Mouse (Mus musculus): ENCODE results near the gene Fam126a. TPM values are rescaled to one million over a fixed set of nuclear protein-coding genes. Genes with fewer than 3 reads are reported as not detected.

The Fam126a gene
- total and polyA plus RNA-seq, 3 experiments = 30.0 to 51.1 (median 34.7) TPM

DNA sequence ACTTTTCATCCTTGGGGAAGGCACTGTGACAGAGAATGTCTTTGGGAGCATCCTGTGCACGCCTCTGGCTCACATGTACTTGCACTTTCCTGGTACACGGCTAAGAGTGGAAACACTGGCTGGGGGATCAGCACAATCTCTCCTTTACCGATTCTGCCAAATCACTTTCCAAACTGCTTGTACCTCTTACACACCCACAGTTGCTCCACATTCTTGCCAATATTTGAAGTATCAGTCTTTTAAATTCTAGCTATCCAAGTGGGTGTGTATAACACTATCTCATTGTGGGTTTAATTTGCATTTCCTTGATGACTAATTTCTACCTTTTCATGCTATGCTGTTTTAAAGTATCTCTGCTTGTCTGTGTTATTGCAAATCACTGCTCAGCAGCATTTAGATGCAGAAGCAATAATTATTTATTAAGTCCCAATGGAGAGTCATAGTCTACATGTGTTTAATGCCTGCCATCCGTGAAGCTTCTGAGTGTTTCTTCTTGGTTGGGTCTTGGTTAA, 10.9 kb upstream of the Fam126a start:
- TF ChIP-seq GATA1 (IDR thresholded peaks at IDR 0.05; ENCODE audit: low read depth, low read length) (0 out of 2 replicates have a peak, but pooled peaks have one; percentile 22), KAT2A (conservative IDR thresholded peaks at IDR 0.05; ENCODE audit: low read depth, low read length) (no peak), MXI1 (IDR thresholded peaks at IDR 0.05; ENCODE audit: low read depth, low read length) (no peak), ETS1 (IDR thresholded peaks at IDR 0.05; ENCODE audit: low read depth, low read length) (peak; percentile 36; the same call in 1 of the 2 replicates), RCOR1 (IDR thresholded peaks at IDR 0.05; ENCODE audit: low read depth, low read length) (peak; percentile 56; the same call in 1 of the 2 replicates), TAL1 (IDR thresholded peaks at IDR 0.05; ENCODE audit: low read length) (no peak), CTCF (IDR thresholded peaks at IDR 0.05 in 2 of 3, conservative IDR thresholded peaks at IDR 0.05 in 1 of 3; ENCODE audit: control insufficient read depth in 1 of 3, insufficient read depth in 1 of 3, low read depth in 2 of 3, low read length in 3 of 3, poor library complexity in 1 of 3, severe bottlenecking in 1 of 3) (no peak), EP300 (IDR thresholded peaks at IDR 0.05; ENCODE audit: low read depth in 1 of 2, low read length in 2 of 2) (peak in 1 of 2 experiments; percentile 10; a peak in 1 of 4 replicates)
- H3K27me3 ChIP-seq (ENCODE audit: control insufficient read depth in 1 of 2, insufficient read depth in 2 of 2, low read length in 2 of 2) = peaks cover 2 to 5% of the 10 kb centered on the region in 2 experiments; a peak in 3 of 4 replicates
- H3K4me1 ChIP-seq (ENCODE audit: control insufficient read depth in 1 of 2, insufficient read depth in 2 of 2, low read length in 2 of 2) = peaks cover 6 to 9% of the 10 kb centered on the region in 2 experiments
- no peak for DNase-seq (ENCODE audit: low read depth, low spot score)
- H3K36me3 ChIP-seq (ENCODE audit: control insufficient read depth in 1 of 2, insufficient read depth in 2 of 2, low read length in 2 of 2) = peaks cover 0 to 11% of the 10 kb centered on the region in 2 experiments; a peak in 2 of 4 replicates
- H3K79me2 ChIP-seq (ENCODE audit: control insufficient read depth, insufficient read depth, low read length, poor library complexity) = no peaks in the 10 kb centered on the region
- no peak overlapping the region for H3K27ac ChIP-seq (ENCODE audit: control insufficient read depth, low read depth, low read length)
- H3K9me3 ChIP-seq (replicated peaks; ENCODE audit: insufficient read depth, low read length) = no peaks in the 10 kb centered on the region
- no peak overlapping the region for H3K9ac ChIP-seq (ENCODE audit: control insufficient read depth, low read depth, low read length, poor library complexity, severe bottlenecking)
- no peak overlapping the region for H3K4me3 ChIP-seq (ENCODE audit: control insufficient read depth in 1 of 2, insufficient read depth in 1 of 2, low read depth in 2 of 2, low read length in 2 of 2)

DNA sequence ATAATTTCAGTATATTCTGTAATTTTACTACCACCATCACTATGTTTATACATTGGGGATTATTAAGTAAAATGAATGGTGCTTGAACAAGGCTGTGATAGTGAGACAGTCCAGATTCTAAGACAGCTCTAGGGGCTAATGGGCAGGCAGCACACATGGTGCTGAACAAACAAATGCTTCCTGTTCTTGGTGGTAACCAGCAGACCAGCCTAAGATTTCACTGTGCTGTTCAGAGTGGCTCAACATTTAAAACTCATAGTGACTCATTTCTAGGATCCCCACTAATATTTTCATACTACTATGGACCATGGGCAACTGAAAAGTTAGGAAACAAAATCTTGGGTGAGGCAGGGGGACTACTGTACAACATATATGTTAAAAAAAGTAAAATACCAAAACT, 10.1 kb upstream of the Fam126a start:
- Histone ChIP-seq H3K36me3 (ENCODE audit: control insufficient read depth in 1 of 2, insufficient read depth in 2 of 2, low read length in 2 of 2) (peaks cover 0 to 11% of the 10 kb centered on the region in 2 experiments; a peak in 2 of 4 replicates), H3K4me1 (ENCODE audit: control insufficient read depth in 1 of 2, insufficient read depth in 2 of 2, low read length in 2 of 2) (peaks cover 6 to 9% of the 10 kb centered on the region in 2 experiments)
- TF ChIP-seq TAL1 (IDR thresholded peaks at IDR 0.05; ENCODE audit: low read length) = 0 out of 2 replicates have a peak, but pooled peaks have one; percentile 15
- TF ChIP-seq POLR2A (IDR thresholded peaks at IDR 0.05; ENCODE audit: control insufficient read depth in 1 of 2, insufficient read depth in 1 of 2, low read depth in 1 of 2, low read length in 2 of 2, poor library complexity in 1 of 2) = no peak
- no peak for TF ChIP-seq MYB (IDR thresholded peaks at IDR 0.05; ENCODE audit: low read depth, low read length)
- no peak for TF ChIP-seq ZNF384 (IDR thresholded peaks at IDR 0.05; ENCODE audit: low read depth, low read length)
- TF ChIP-seq MYC (IDR thresholded peaks at IDR 0.05; ENCODE audit: low read depth, low read length) = no peak
- no peak for TF ChIP-seq ETS1 (IDR thresholded peaks at IDR 0.05; ENCODE audit: low read depth, low read length)
- no peak for TF ChIP-seq ZC3H11A (IDR thresholded peaks at IDR 0.05; ENCODE audit: low read depth, low read length)

DNA sequence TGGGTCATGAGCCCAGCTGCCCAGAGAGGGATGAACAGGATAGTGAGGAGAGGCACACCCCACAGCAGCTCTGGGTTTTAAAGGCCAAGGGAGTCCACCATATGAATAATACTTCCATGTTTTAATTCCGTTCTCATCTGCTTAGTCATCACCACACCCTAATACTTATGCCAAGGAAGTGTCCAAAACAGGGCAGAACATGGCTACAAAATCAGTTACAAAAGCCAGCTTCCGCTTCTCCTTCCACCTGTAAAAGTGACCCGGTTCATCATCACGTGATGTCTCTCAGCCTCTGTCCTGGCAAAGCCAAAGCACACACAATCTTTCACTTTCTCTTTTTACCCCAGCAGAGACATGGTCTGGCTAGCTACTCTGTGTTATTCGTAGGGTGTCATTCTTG, 8.9 kb upstream of the Fam126a start:
- H3K36me3 ChIP-seq (ENCODE audit: control insufficient read depth in 1 of 2, insufficient read depth in 2 of 2, low read length in 2 of 2) = peaks cover 0 to 17% of the 10 kb centered on the region in 2 experiments; a peak in 2 of 4 replicates
- H3K27me3 ChIP-seq (ENCODE audit: control insufficient read depth in 1 of 2, insufficient read depth in 2 of 2, low read length in 2 of 2) = peaks cover 0 to 2% of the 10 kb centered on the region in 2 experiments; a peak in 2 of 4 replicates
- peak; percentile 85 for DNase-seq (ENCODE audit: low read depth, low spot score)
- no peaks in the 10 kb centered on the region for H3K9me3 ChIP-seq (replicated peaks; ENCODE audit: insufficient read depth, low read length)
- peaks cover 6 to 16% of the 10 kb centered on the region in 2 experiments for H3K4me1 ChIP-seq (ENCODE audit: control insufficient read depth in 1 of 2, insufficient read depth in 2 of 2, low read length in 2 of 2)
- peak overlapping the region; percentile 84 for H3K27ac ChIP-seq (ENCODE audit: control insufficient read depth, low read depth, low read length)
- peak overlapping the region; percentile 61 for H3K9ac ChIP-seq (ENCODE audit: control insufficient read depth, low read depth, low read length, poor library complexity, severe bottlenecking)
- no peaks in the 10 kb centered on the region for H3K79me2 ChIP-seq (ENCODE audit: control insufficient read depth, insufficient read depth, low read length, poor library complexity)
- H3K4me3 ChIP-seq (ENCODE audit: control insufficient read depth in 1 of 2, insufficient read depth in 1 of 2, low read depth in 2 of 2, low read length in 2 of 2) = peak overlapping the region; percentile 55 to 77
- TF ChIP-seq TCF12 (IDR thresholded peaks at IDR 0.05; ENCODE audit: low read depth, low read length) (peak; percentile 39; the same call in 1 of the 2 replicates), HCFC1 (IDR thresholded peaks at IDR 0.05; ENCODE audit: low read depth, low read length) (peak; percentile 49; the same call in 1 of the 2 replicates), NELFE (IDR thresholded peaks at IDR 0.05; ENCODE audit: low read depth, low read length) (peak; percentile 11; the same call in 1 of the 2 replicates), USF2 (IDR thresholded peaks at IDR 0.05; ENCODE audit: borderline replicate concordance in 1 of 2, insufficient read depth in 1 of 2, low read depth in 1 of 2, low read length in 2 of 2) (peak; percentile 59 to 83), MXI1 (IDR thresholded peaks at IDR 0.05; ENCODE audit: low read depth, low read length) (no peak), CHD1 (IDR thresholded peaks at IDR 0.05; ENCODE audit: low read depth, low read length) (no peak), ETS1 (IDR thresholded peaks at IDR 0.05; ENCODE audit: low read depth, low read length) (peak; percentile 95), BHLHE40 (IDR thresholded peaks at IDR 0.05; ENCODE audit: borderline replicate concordance, low read depth, low read length) (peak; percentile 85), GABPA (IDR thresholded peaks at IDR 0.05; ENCODE audit: low read depth, low read length) (no peak), TBP (IDR thresholded peaks at IDR 0.05; ENCODE audit: low read depth, low read length) (peak; percentile 64; the same call in 1 of the 2 replicates), CHD2 (IDR thresholded peaks at IDR 0.05; ENCODE audit: low read length) (no peak), GATA1 (IDR thresholded peaks at IDR 0.05; ENCODE audit: low read depth, low read length) (no peak), UBTF (IDR thresholded peaks at IDR 0.05; ENCODE audit: borderline replicate concordance, insufficient read depth, low read depth, low read length) (no peak), MYB (IDR thresholded peaks at IDR 0.05; ENCODE audit: low read depth, low read length) (no peak; the same call in 1 of the 2 replicates)

More for the DNA sequence above, 10.1 kb upstream of the Fam126a start:
- H3K9me3 ChIP-seq (replicated peaks; ENCODE audit: insufficient read depth, low read length) = no peaks in the 10 kb centered on the region
- no peak overlapping the region for H3K9ac ChIP-seq (ENCODE audit: control insufficient read depth, low read depth, low read length, poor library complexity, severe bottlenecking)
- DNase-seq (ENCODE audit: low read depth, low spot score) = peak; percentile 46
- peaks cover 2 to 4% of the 10 kb centered on the region in 2 experiments; a peak in 3 of 4 replicates for H3K27me3 ChIP-seq (ENCODE audit: control insufficient read depth in 1 of 2, insufficient read depth in 2 of 2, low read length in 2 of 2)
- no peak overlapping the region for H3K27ac ChIP-seq (ENCODE audit: control insufficient read depth, low read depth, low read length)
- no peaks in the 10 kb centered on the region for H3K79me2 ChIP-seq (ENCODE audit: control insufficient read depth, insufficient read depth, low read length, poor library complexity)
- no peak overlapping the region for H3K4me3 ChIP-seq (ENCODE audit: control insufficient read depth in 1 of 2, insufficient read depth in 1 of 2, low read depth in 2 of 2, low read length in 2 of 2)
